Mouse (Mus musculus) brain, embryonic 18.5 days (tissue): Measurements from ENCODE around the gene Caln1.

Experiments
- DNase-seq: peaks from one replicate; pipeline ENCODE4 v3.0.0-alpha.2; 2012; ENCODE audit warnings: low read depth, low spot score

Gene Caln1

GRCm38 (mm10) chr5:130699476-130699875 is 330.2 kb downstream of the Caln1 start:
- DNase-seq: no peak

GRCm38 (mm10) chr5:130701777-130702176 is 332.5 kb downstream of the Caln1 start:
- no peak for DNase-seq

GRCm38 (mm10) chr5:130702361-130702760 is 333.1 kb downstream of the Caln1 start:
- no peak for DNase-seq

- no peak for DNase-seq
Observed at GRCm38 (mm10) chr5:130704866-130705265, 335.6 kb downstream of the Caln1 start.

GRCm38 (mm10) chr5:130706202-130706855 is 337.1 kb downstream of the Caln1 start:
- no peak for DNase-seq

GRCm38 (mm10) chr5:130707755-130708154 is 338.5 kb downstream of the Caln1 start:
- DNase-seq: no peak

GRCm38 (mm10) chr5:130708616-130709015 is 339.4 kb downstream of the Caln1 start:
- DNase-seq: no peak

GRCm38 (mm10) chr5:130711643-130712042 is 342.4 kb downstream of the Caln1 start:
- no peak for DNase-seq

GRCm38 (mm10) chr5:130712281-130712680 is 343.0 kb downstream of the Caln1 start:
- DNase-seq: no peak

- DNase-seq: peak; percentile 12
Observed at GRCm38 (mm10) chr5:130715181-130715580, 345.9 kb downstream of the Caln1 start.

- DNase-seq: no peak
Observed at GRCm38 (mm10) chr5:130718385-130718784, 349.1 kb downstream of the Caln1 start.

- DNase-seq: no peak
Observed at GRCm38 (mm10) chr5:130742171-130742570, 372.9 kb downstream of the Caln1 start.

- DNase-seq: no peak
Observed at GRCm38 (mm10) chr5:130757517-130757916, 388.3 kb downstream of the Caln1 start.

- DNase-seq: no peak
Observed at GRCm38 (mm10) chr5:130765784-130766183, 396.5 kb downstream of the Caln1 start.

- no peak for DNase-seq
Observed at GRCm38 (mm10) chr5:130771061-130771741, 401.9 kb downstream of the Caln1 start.

GRCm38 (mm10) chr5:130772491-130772890 is 403.2 kb downstream of the Caln1 start:
- no peak for DNase-seq

GRCm38 (mm10) chr5:130774946-130775345 is 405.7 kb downstream of the Caln1 start:
- no peak for DNase-seq

- no peak for DNase-seq
Observed at GRCm38 (mm10) chr5:130792755-130793452, 423.6 kb downstream of the Caln1 start.

- DNase-seq: no peak
Observed at GRCm38 (mm10) chr5:130797713-130798112, 428.5 kb downstream of the Caln1 start.

- no peak for DNase-seq
Observed at GRCm38 (mm10) chr5:130810314-130810713, 441.1 kb downstream of the Caln1 start.

- no peak for DNase-seq
Observed at GRCm38 (mm10) chr5:130810846-130811245, 441.6 kb downstream of the Caln1 start.

GRCm38 (mm10) chr5:130811266-130811665 is 442.0 kb downstream of the Caln1 start:
- peak; percentile 50 for DNase-seq

GRCm38 (mm10) chr5:130811966-130812365 is 442.7 kb downstream of the Caln1 start:
- no peak for DNase-seq
